Mouse (Mus musculus) liver, embryonic 15.5 days (tissue): ENCODE results near the gene Lipi. TPM values are rescaled to one million over a fixed set of nuclear protein-coding genes. Genes with fewer than 3 reads are reported as not detected.

Experiments used
- ATAC-seq: fragments of 200-750 bp; cut with Nextera tagmentation; 2 replicates; pipeline ENCODE4 v1.8.0; 2017; ENCODE audit warnings: moderate number of reproducible peaks, mild to moderate bottlenecking, moderate library complexity; ENCODE audit not compliant: insufficient read depth
- H3K27ac ChIP-seq: fragments of 300-500 bp; sonication (generic); replicated peaks from 2 replicates; pipeline ENCODE4 v1.5.1; 2015; ENCODE audit warnings: mild to moderate bottlenecking, inconsistent platforms
- H3K27me3 ChIP-seq: fragments of 300-500 bp; sonication (generic); 2 replicates; pipeline ENCODE4 v1.6.1; 2015; ENCODE audit warnings: mild to moderate bottlenecking, inconsistent platforms
- H3K36me3 ChIP-seq: fragments of 300-500 bp; sonication (generic); replicated peaks from 2 replicates; pipeline ENCODE4 v1.6.1; 2015; ENCODE audit warnings: moderate library complexity, mild to moderate bottlenecking, inconsistent platforms
- H3K4me1 ChIP-seq: fragments of 300-500 bp; sonication (generic); replicated peaks from 2 replicates; pipeline ENCODE4 v1.6.1; 2015; ENCODE audit warnings: inconsistent platforms
- H3K4me2 ChIP-seq: fragments of 300-500 bp; sonication (generic); 2 replicates; pipeline ENCODE4 v1.6.1; 2015; ENCODE audit warnings: moderate library complexity, mild to moderate bottlenecking, inconsistent platforms
- H3K4me3 ChIP-seq: fragments of 300-500 bp; sonication (generic); replicated peaks from 2 replicates; pipeline ENCODE4 v1.5.1; 2015; ENCODE audit warnings: mild to moderate bottlenecking, inconsistent platforms
- H3K9ac ChIP-seq: fragments of 300-500 bp; sonication (generic); 2 replicates; pipeline ENCODE4 v1.6.1; 2015; ENCODE audit warnings: moderate library complexity, mild to moderate bottlenecking, inconsistent platforms
- H3K9me3 ChIP-seq: fragments of 300-500 bp; sonication (generic); replicated peaks from 2 replicates; pipeline ENCODE4 v1.6.1; 2016; ENCODE audit warnings: inconsistent platforms
- WGBS: fragments of 180-500 bp; shearing (Covaris S2); methylation state at CpG from one replicate; pipeline ENCODE4 v1.1.7; 2015; ENCODE audit warnings: mixed read lengths; ENCODE audit not compliant: insufficient replicate concordance; 5-methylcytosine and 5-hydroxymethylcytosine counted together
- polyA plus RNA-seq: library from polyadenylated mRNA; unstranded; fragments of >200 nt; fragmentation: Nextera tagmentation; extraction: Ambion mirVana; gene quantifications from 2 replicates; pipeline ENCODE4 v1.2.1, GENCODE M21; 2015

The Lipi gene
- polyA plus RNA-seq, 1 experiment from 2014 or later, result not detected

- no peak overlapping the region for H3K27ac ChIP-seq
- H3K27me3 ChIP-seq, result no peaks in the 10 kb centered on the region
- WGBS, result 54% methylated on average over 7 of the region's 7 CpGs
- no peak for ATAC-seq
- no peak overlapping the region for H3K4me2 ChIP-seq
- H3K9ac ChIP-seq, result no peak overlapping the region
- no peaks in the 10 kb centered on the region for H3K36me3 ChIP-seq
- H3K4me1 ChIP-seq, result no peaks in the 10 kb centered on the region
- H3K9me3 ChIP-seq, result no peaks in the 10 kb centered on the region
- no peak overlapping the region for H3K4me3 ChIP-seq
Measured at GRCm38 (mm10) chr16:75537784-75538565, 47.9 kb downstream of the Lipi start.

- no peak for ATAC-seq
- H3K4me1 ChIP-seq, result no peaks in the 10 kb centered on the region
- H3K9ac ChIP-seq, result no peak overlapping the region
- H3K4me3 ChIP-seq, result no peak overlapping the region
- no peaks in the 10 kb centered on the region for H3K27me3 ChIP-seq
- H3K36me3 ChIP-seq, result no peaks in the 10 kb centered on the region
- 9% methylated on average over 1 of the region's 1 CpGs for WGBS
- no peak overlapping the region for H3K27ac ChIP-seq
- no peaks in the 10 kb centered on the region for H3K9me3 ChIP-seq
- no peak overlapping the region for H3K4me2 ChIP-seq
Measured at GRCm38 (mm10) chr16:75531705-75532104, 54.2 kb downstream of the Lipi start.

- no peak overlapping the region for H3K9ac ChIP-seq
- ATAC-seq, result no peak
- H3K9me3 ChIP-seq, result no peaks in the 10 kb centered on the region
- H3K36me3 ChIP-seq, result no peaks in the 10 kb centered on the region
- H3K4me1 ChIP-seq, result no peaks in the 10 kb centered on the region
- H3K4me2 ChIP-seq, result no peak overlapping the region
- H3K4me3 ChIP-seq, result no peak overlapping the region
- H3K27me3 ChIP-seq, result no peaks in the 10 kb centered on the region
- WGBS, result 75% methylated on average over 4 of the region's 4 CpGs
- no peak overlapping the region for H3K27ac ChIP-seq
Measured at GRCm38 (mm10) chr16:75496568-75496967, 89.3 kb downstream of the Lipi start.

Other genes starting within 250 kb of the Lipi start
- 0.03 TPM in 1 of 2 replicates, not detected in the other for gene Rbm11, start 6.8 kb upstream of the Lipi start, polyA plus RNA-seq
- gene Hspa13, start 181.0 kb upstream of the Lipi start, polyA plus RNA-seq, result 8.5 and 9.1 TPM in 2 replicates